Mouse (Mus musculus) forebrain, embryonic 11.5 days (tissue): ENCODE measurements at regions not wholly inside any gene's neighbourhood (a gene's known extent, or its start where the extent isn't known, plus 50 kb on each side); places are given as distances from the start of the nearest gene placed in this dataset.
A peak's percentile ranks its signal among the peaks of the same experiment; 100 is the strongest.

ENCODE experiments used
- ATAC-seq: fragments of 200-750 bp; cut with Nextera tagmentation; replicated peaks from 2 replicates; pipeline ENCODE4 v1.8.0; 2017; ENCODE audit warnings: moderate TSS enrichment; ENCODE audit not compliant: low FRiP score
- DNase-seq: peaks from one replicate; pipeline ENCODE4 v3.0.0-alpha.2; 2017; ENCODE audit warnings: low spot score
- H3K27ac ChIP-seq: fragments of 300-500 bp; sonication (generic); 2 replicates; pipeline ENCODE4 v1.5.1; 2014; ENCODE audit warnings: low read depth, low read length
- H3K27me3 ChIP-seq: fragments of 300-500 bp; sonication (generic); 2 replicates; pipeline ENCODE4 v1.6.1; 2014; ENCODE audit warnings: mild to moderate bottlenecking, low read length, mixed read lengths; ENCODE audit not compliant: control insufficient read depth, insufficient read depth
- H3K36me3 ChIP-seq: fragments of 300-500 bp; sonication (generic); 2 replicates; pipeline ENCODE4 v1.6.1; 2014; ENCODE audit warnings: mild to moderate bottlenecking, low read length, moderate library complexity, mixed read lengths; ENCODE audit not compliant: control insufficient read depth, insufficient read depth
- H3K4me1 ChIP-seq: fragments of 300-500 bp; sonication (generic); replicated peaks from 2 replicates; pipeline ENCODE4 v1.6.1; 2014; ENCODE audit warnings: low read length, mixed read lengths; ENCODE audit not compliant: control insufficient read depth, insufficient read depth
- H3K4me2 ChIP-seq: fragments of 300-500 bp; sonication (generic); 2 replicates; pipeline ENCODE4 v1.6.1; 2014; ENCODE audit warnings: low read depth, mild to moderate bottlenecking, low read length, moderate library complexity, mixed read lengths; ENCODE audit not compliant: severe bottlenecking
- H3K4me3 ChIP-seq: fragments of 300-500 bp; sonication (generic); 2 replicates; pipeline ENCODE4 v1.5.1; 2014; ENCODE audit warnings: low read depth, low read length
- H3K9ac ChIP-seq: fragments of 300-500 bp; sonication (generic); 2 replicates; pipeline ENCODE4 v1.6.1; 2014; ENCODE audit warnings: low read length
- H3K9me3 ChIP-seq: fragments of 300-500 bp; sonication (generic); 2 replicates; pipeline ENCODE4 v1.6.1; 2016; ENCODE audit warnings: low read length, mixed read lengths; ENCODE audit not compliant: control insufficient read depth
- WGBS: fragments of 180-500 bp; shearing (Covaris S2); extraction: QIAGEN DNeasy Blood & Tissue Kit; methylation state at CpG from one replicate; pipeline ENCODE4 v1.1.7; 2014; 5-methylcytosine and 5-hydroxymethylcytosine counted together

- ATAC-seq = 0 out of 2 replicates have a peak, but pooled peaks have one; percentile 39
- no peak overlapping the region for H3K4me2 ChIP-seq
- WGBS = 82% methylated on average over 7 of the region's 7 CpGs
- no peaks in the 10 kb centered on the region for H3K27me3 ChIP-seq
- no peaks in the 10 kb centered on the region; the same call in 1 of the 2 replicates for H3K9me3 ChIP-seq
- no peak overlapping the region for H3K9ac ChIP-seq
- no peaks in the 10 kb centered on the region for H3K36me3 ChIP-seq
- H3K4me3 ChIP-seq = no peak overlapping the region
- H3K27ac ChIP-seq = peak overlapping the region; percentile 46; the same call in 1 of the 2 replicates
- no peak for DNase-seq
- peaks cover 3% of the 10 kb centered on the region; the same call in 1 of the 2 replicates for H3K4me1 ChIP-seq
Measured at GRCm38 (mm10) chr8:90762390-90762789, 54.8 kb downstream of the Gm19935 start.

GRCm38 (mm10) chr8:90761947-90762346 is 55.2 kb downstream of the Gm19935 start:
- H3K27me3 ChIP-seq = no peaks in the 10 kb centered on the region
- no peak overlapping the region for H3K4me3 ChIP-seq
- H3K9ac ChIP-seq = no peak overlapping the region
- no peaks in the 10 kb centered on the region for H3K36me3 ChIP-seq
- peaks cover 3% of the 10 kb centered on the region; the same call in 1 of the 2 replicates for H3K4me1 ChIP-seq
- H3K4me2 ChIP-seq = no peak overlapping the region
- no peaks in the 10 kb centered on the region; the same call in 1 of the 2 replicates for H3K9me3 ChIP-seq
- ATAC-seq (0 out of 2 replicates have a peak, but pooled peaks have one; percentile 27), DNase-seq (no peak)
- WGBS = 62% methylated on average over 5 of the region's 5 CpGs
- peak overlapping the region; percentile 46; the same call in 1 of the 2 replicates for H3K27ac ChIP-seq

GRCm38 (mm10) chr8:90761446-90761845 is 55.7 kb downstream of the Gm19935 start:
- Histone ChIP-seq H3K36me3 (no peaks in the 10 kb centered on the region), H3K4me1 (peaks cover 3% of the 10 kb centered on the region; the same call in 1 of the 2 replicates), H3K27ac (no peak overlapping the region), H3K27me3 (no peaks in the 10 kb centered on the region), H3K9ac (no peak overlapping the region), H3K9me3 (no peaks in the 10 kb centered on the region; the same call in 1 of the 2 replicates), H3K4me2 (no peak overlapping the region), H3K4me3 (no peak overlapping the region)
- ATAC-seq = peak; percentile 83; the same call in 1 of the 2 replicates
- DNase-seq = no peak
- WGBS = 40% methylated on average over 4 of the region's 4 CpGs

- DNase-seq = no peak
Measured at GRCm38 (mm10) chr8:90759531-90759930, 57.7 kb downstream of the Gm19935 start.

GRCm38 (mm10) chr8:90755020-90755419 is 62.2 kb downstream of the Gm19935 start:
- Histone ChIP-seq H3K9ac (no peak overlapping the region), H3K27me3 (no peaks in the 10 kb centered on the region), H3K36me3 (no peaks in the 10 kb centered on the region), H3K4me3 (no peak overlapping the region), H3K9me3 (no peaks in the 10 kb centered on the region), H3K27ac (no peak overlapping the region), H3K4me1 (no peaks in the 10 kb centered on the region), H3K4me2 (no peak overlapping the region)
- no peak for DNase-seq
- WGBS = 82% methylated on average over 4 of the region's 4 CpGs
- no peak for ATAC-seq

More at GRCm38 (mm10) chr8:90759531-90759930, 57.7 kb downstream of the Gm19935 start:
- Histone ChIP-seq H3K4me2 (no peak overlapping the region), H3K9me3 (no peaks in the 10 kb centered on the region; the same call in 1 of the 2 replicates), H3K4me3 (no peak overlapping the region), H3K27me3 (no peaks in the 10 kb centered on the region), H3K27ac (no peak overlapping the region), H3K4me1 (peaks cover 3% of the 10 kb centered on the region; the same call in 1 of the 2 replicates), H3K36me3 (no peaks in the 10 kb centered on the region), H3K9ac (no peak overlapping the region)
- ATAC-seq = no peak
- 55% methylated on average over 9 of the region's 9 CpGs for WGBS

- no peaks in the 10 kb centered on the region for H3K36me3 ChIP-seq
- 93% methylated on average over 2 of the region's 2 CpGs for WGBS
- no peak for DNase-seq
- H3K9me3 ChIP-seq = no peaks in the 10 kb centered on the region
- H3K4me3 ChIP-seq = no peak overlapping the region
- H3K4me2 ChIP-seq = no peak overlapping the region
- no peak for ATAC-seq
- no peaks in the 10 kb centered on the region for H3K27me3 ChIP-seq
- H3K9ac ChIP-seq = no peak overlapping the region
- peaks cover 2% of the 10 kb centered on the region; the same call in 1 of the 2 replicates for H3K4me1 ChIP-seq
- H3K27ac ChIP-seq = no peak overlapping the region
Measured at GRCm38 (mm10) chr8:90743546-90743945, 73.6 kb downstream of the Gm19935 start.

- H3K4me3 ChIP-seq = no peak overlapping the region
- WGBS = 9% methylated on average over 9 of the region's 9 CpGs
- ATAC-seq (peak; percentile 80), DNase-seq (no peak)
- H3K4me1 ChIP-seq = peaks cover 2% of the 10 kb centered on the region; the same call in 1 of the 2 replicates
- peak overlapping the region; percentile 88 for H3K27ac ChIP-seq
- H3K9me3 ChIP-seq = no peaks in the 10 kb centered on the region
- peak overlapping the region; percentile 9; the same call in 1 of the 2 replicates for H3K4me2 ChIP-seq
- no peaks in the 10 kb centered on the region for H3K27me3 ChIP-seq
- H3K36me3 ChIP-seq = no peaks in the 10 kb centered on the region
- H3K9ac ChIP-seq = no peak overlapping the region
Measured at GRCm38 (mm10) chr8:90740963-90741733, 76.0 kb downstream of the Gm19935 start.

- ATAC-seq (peak; percentile 87), DNase-seq (peak; percentile 69)
- no peaks in the 10 kb centered on the region for H3K36me3 ChIP-seq
- H3K27ac ChIP-seq = peak overlapping the region; percentile 88
- H3K27me3 ChIP-seq = no peaks in the 10 kb centered on the region
- peak overlapping the region; percentile 9; the same call in 1 of the 2 replicates for H3K4me2 ChIP-seq
- WGBS = 9% methylated on average over 2 of the region's 2 CpGs
- peak overlapping the region; percentile 21; the same call in 1 of the 2 replicates for H3K9ac ChIP-seq
- H3K4me3 ChIP-seq = no peak overlapping the region
- no peaks in the 10 kb centered on the region for H3K9me3 ChIP-seq
- H3K4me1 ChIP-seq = peaks cover 2% of the 10 kb centered on the region; the same call in 1 of the 2 replicates
Measured at GRCm38 (mm10) chr8:90740302-90740962, 76.8 kb downstream of the Gm19935 start.
